Mouse (Mus musculus) liver, embryonic 14.5 days (tissue): ENCODE results near the gene Sec22a. TPM values are rescaled to one million over a fixed set of nuclear protein-coding genes. Genes with fewer than 3 reads are reported as not detected.

ENCODE experiments used
- ATAC-seq: fragments of 200-750 bp; cut with Nextera tagmentation; 2 replicates; pipeline ENCODE4 v1.8.0; 2017; ENCODE audit warnings: moderate number of reproducible peaks, mild to moderate bottlenecking, moderate library complexity; ENCODE audit not compliant: insufficient read depth
- DNase-seq, 3 experiments: peaks; one replicate each; pipeline ENCODE4 v3.0.0-alpha.2; 2012 to 2013; ENCODE audit warnings: low read depth in 3 of 3, low spot score in 3 of 3
- H3K27ac ChIP-seq: fragments of 300-500 bp; sonication (generic); 2 replicates; pipeline ENCODE4 v1.5.1; 2014; ENCODE audit warnings: moderate library complexity, mild to moderate bottlenecking, control low read depth, inconsistent platforms
- H3K27me3 ChIP-seq: fragments of 300-500 bp; sonication (generic); 2 replicates; pipeline ENCODE4 v1.6.1; 2014; ENCODE audit warnings: mild to moderate bottlenecking, low read length, moderate library complexity; ENCODE audit not compliant: control insufficient read depth, insufficient read depth
- H3K36me3 ChIP-seq: fragments of 300-500 bp; sonication (generic); replicated peaks from 2 replicates; pipeline ENCODE4 v1.6.1; 2014; ENCODE audit warnings: low read depth; ENCODE audit not compliant: control insufficient read depth, insufficient read depth
- H3K4me1 ChIP-seq, 2 experiments: fragments of 200-500 bp in 1 of 2; fragments of 300-500 bp in 1 of 2; sonication (generic) in 1 of 2; replicated peaks; 2 replicates each; pipeline ENCODE4 v1.6.1; 2012 to 2014; ENCODE audit warnings: antibody characterized with exemption in 1 of 2, inconsistent platforms in 1 of 2, low read length in 1 of 2; ENCODE audit not compliant: control insufficient read depth in 2 of 2, insufficient read depth in 2 of 2
- H3K4me2 ChIP-seq: fragments of 300-500 bp; sonication (generic); 2 replicates; pipeline ENCODE4 v1.6.1; 2014; ENCODE audit warnings: low read depth, mild to moderate bottlenecking, control low read depth, moderate library complexity
- H3K4me3 ChIP-seq, 2 experiments: fragments of 200-500 bp in 1 of 2; fragments of 300-500 bp in 1 of 2; sonication (generic) in 1 of 2; 2 replicates each; pipeline ENCODE4 v1.5.1; 2012 to 2014; ENCODE audit warnings: low read depth in 2 of 2, low read length in 2 of 2, mild to moderate bottlenecking in 2 of 2, control low read depth in 1 of 2, inconsistent platforms in 1 of 2, moderate library complexity in 1 of 2; ENCODE audit not compliant: insufficient read depth in 1 of 2
- H3K9ac ChIP-seq: fragments of 300-500 bp; sonication (generic); replicated peaks from 2 replicates; pipeline ENCODE4 v1.6.1; 2014; ENCODE audit warnings: mild to moderate bottlenecking, control low read depth, moderate library complexity
- H3K9me3 ChIP-seq: fragments of 300-500 bp; sonication (generic); 2 replicates; pipeline ENCODE4 v1.6.1; 2016; ENCODE audit warnings: low read length, mixed read lengths; ENCODE audit not compliant: control insufficient read depth
- CTCF ChIP-seq: IDR thresholded peaks from 2 replicates; pipeline ENCODE4 v1.5.1; 2016; ENCODE audit warnings: antibody characterized with exemption, low read depth, control low read depth
- EP300 ChIP-seq: IDR thresholded peaks from 2 replicates; pipeline ENCODE4 v1.6.1; 2016; ENCODE audit warnings: antibody characterized with exemption, low read depth
- WGBS: fragments of 180-500 bp; shearing (Covaris S2); extraction: QIAGEN DNeasy Blood & Tissue Kit; methylation state at CpG from one replicate; pipeline ENCODE4 v1.1.7; 2014; ENCODE audit not compliant: insufficient replicate concordance; 5-methylcytosine and 5-hydroxymethylcytosine counted together
- polyA plus RNA-seq, 2 experiments: library from polyadenylated mRNA; depleted of rRNA in 1 of 2; stranded (reverse) in 1 of 2; unstranded in 1 of 2; fragments of >200 nt; fragmentation: Nextera tagmentation in 1 of 2; extraction: Ambion mirVana in 1 of 2; gene quantifications; 2 replicates each; pipeline versions ENCODE4 v1.2.1 to v1.2.3; 2012 to 2014

Sec22a gene
- polyA plus RNA-seq, 2 experiments, result 2.7 to 11.9 TPM

GRCm38 (mm10) chr16:35403891-35404290, 40.2 kb upstream of the Sec22a start:
- Histone ChIP-seq H3K36me3 (no peaks in the 10 kb centered on the region), H3K4me1 (no peaks in the 10 kb centered on the region), H3K27me3 (no peaks in the 10 kb centered on the region), H3K4me2 (no peak overlapping the region), H3K27ac (no peak overlapping the region), H3K9me3 (no peaks in the 10 kb centered on the region), H3K9ac (no peak overlapping the region), H3K4me3 (no peak overlapping the region)
- ATAC-seq (no peak), DNase-seq (no peak)
- TF ChIP-seq EP300 (no peak), CTCF (no peak)
- 83% methylated on average over 8 of the region's 8 CpGs for WGBS

DNA sequence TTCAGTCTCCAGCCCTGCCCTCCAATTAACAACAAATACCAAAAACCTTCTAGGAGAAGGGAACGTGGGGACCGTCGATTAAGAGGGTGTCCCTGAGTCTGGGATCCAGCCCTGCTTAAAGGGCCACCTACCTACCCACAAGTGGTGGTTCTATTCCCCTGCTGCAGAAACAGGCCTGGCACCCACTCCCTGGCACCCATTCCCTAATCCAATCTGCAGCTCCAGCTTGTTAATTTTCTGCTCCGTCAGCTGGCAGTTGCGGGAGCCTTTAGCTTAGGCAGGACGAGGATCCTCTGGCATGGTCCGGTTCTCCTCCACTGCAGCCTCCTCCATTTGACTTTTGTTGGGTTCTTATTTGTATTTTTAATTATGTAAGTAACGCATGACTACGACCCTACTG, 39.6 kb upstream of the Sec22a start:
- H3K27ac ChIP-seq, result no peak overlapping the region
- H3K36me3 ChIP-seq, result no peaks in the 10 kb centered on the region
- no peak overlapping the region for H3K4me2 ChIP-seq
- no peaks in the 10 kb centered on the region for H3K27me3 ChIP-seq
- no peak overlapping the region for H3K9ac ChIP-seq
- WGBS, result 86% methylated on average over 9 of the region's 9 CpGs
- H3K4me1 ChIP-seq, result no peaks in the 10 kb centered on the region
- no peak overlapping the region for H3K4me3 ChIP-seq
- H3K9me3 ChIP-seq, result no peaks in the 10 kb centered on the region
- DNase-seq, result no peak
- no peak for ATAC-seq
- TF ChIP-seq CTCF, result no peak

DNA sequence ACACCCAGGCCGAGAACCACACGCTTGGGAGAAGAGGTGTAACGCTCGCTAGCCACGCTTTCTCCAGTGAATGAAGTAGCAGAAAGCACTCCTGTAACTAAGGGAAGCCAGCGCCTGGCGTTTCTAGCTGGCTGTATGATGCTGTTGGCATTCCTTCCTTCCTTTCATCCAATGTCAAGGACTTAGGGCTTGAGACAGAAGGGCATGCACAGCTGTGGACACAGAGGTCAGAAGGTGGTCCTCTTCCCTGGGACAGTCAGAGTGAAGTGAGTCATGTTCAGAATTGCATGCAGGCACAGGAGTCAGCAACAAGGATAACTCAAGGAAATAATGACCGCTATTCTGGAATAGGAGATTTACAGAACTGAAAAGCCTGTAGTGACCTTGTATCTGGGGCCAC, 29.1 kb upstream of the Sec22a start:
- no peaks in the 10 kb centered on the region for H3K9me3 ChIP-seq
- H3K27ac ChIP-seq, result no peak overlapping the region
- TF ChIP-seq EP300 (no peak), CTCF (no peak)
- DNase-seq, result no peak
- H3K4me3 ChIP-seq, result no peak overlapping the region
- no peaks in the 10 kb centered on the region for H3K27me3 ChIP-seq
- H3K4me1 ChIP-seq, result no peaks in the 10 kb centered on the region
- no peak for ATAC-seq
- WGBS, result 68% methylated on average over 8 of the region's 8 CpGs
- no peak overlapping the region for H3K9ac ChIP-seq
- no peak overlapping the region for H3K4me2 ChIP-seq
- no peaks in the 10 kb centered on the region for H3K36me3 ChIP-seq

DNA sequence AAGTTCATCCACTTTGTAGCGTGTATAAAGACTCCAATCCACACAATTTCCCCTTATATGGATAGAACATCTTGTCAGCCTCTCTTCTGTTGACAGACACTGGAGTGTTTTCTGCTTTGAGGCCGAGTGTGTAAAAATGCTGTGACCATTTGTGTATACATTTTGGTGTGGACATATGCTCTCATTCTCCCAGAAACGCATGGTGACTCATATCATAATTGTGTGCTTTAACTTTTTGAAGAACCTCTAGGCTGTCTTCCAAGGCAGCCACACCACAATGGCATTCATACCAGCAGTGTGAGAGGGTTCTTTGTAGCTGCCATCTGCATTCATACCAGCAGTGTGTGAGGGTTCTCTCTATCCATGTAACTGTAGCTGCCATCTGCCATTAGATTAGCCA, 21.9 kb upstream of the Sec22a start:
- TF ChIP-seq CTCF (no peak), EP300 (no peak)
- no peaks in the 10 kb centered on the region for H3K4me1 ChIP-seq
- H3K4me2 ChIP-seq, result no peak overlapping the region
- no peaks in the 10 kb centered on the region for H3K9me3 ChIP-seq
- H3K27ac ChIP-seq, result no peak overlapping the region
- 58% methylated on average over 3 of the region's 3 CpGs for WGBS
- H3K36me3 ChIP-seq, result no peaks in the 10 kb centered on the region
- H3K4me3 ChIP-seq, result no peak overlapping the region
- H3K27me3 ChIP-seq, result no peaks in the 10 kb centered on the region
- DNase-seq (no peak), ATAC-seq (no peak)
- no peak overlapping the region for H3K9ac ChIP-seq

GRCm38 (mm10) chr16:35380048-35380447, 16.3 kb upstream of the Sec22a start:
- Histone ChIP-seq H3K4me3 (no peak overlapping the region), H3K4me1 (no peaks in the 10 kb centered on the region), H3K27ac (no peak overlapping the region), H3K27me3 (no peaks in the 10 kb centered on the region), H3K4me2 (no peak overlapping the region), H3K9me3 (no peaks in the 10 kb centered on the region), H3K36me3 (no peaks in the 10 kb centered on the region), H3K9ac (no peak overlapping the region)
- DNase-seq (no peak), ATAC-seq (no peak)
- WGBS, result 63% methylated on average over 9 of the region's 9 CpGs
- TF ChIP-seq EP300 (no peak), CTCF (no peak)

GRCm38 (mm10) chr16:35379344-35379743, 15.6 kb upstream of the Sec22a start:
- DNase-seq (no peak), ATAC-seq (no peak)
- H3K4me2 ChIP-seq, result no peak overlapping the region
- 54% methylated on average over 3 of the region's 3 CpGs for WGBS
- H3K36me3 ChIP-seq, result no peaks in the 10 kb centered on the region
- H3K27me3 ChIP-seq, result no peaks in the 10 kb centered on the region
- no peak overlapping the region for H3K4me3 ChIP-seq
- H3K4me1 ChIP-seq, result no peaks in the 10 kb centered on the region
- no peaks in the 10 kb centered on the region for H3K9me3 ChIP-seq
- no peak for TF ChIP-seq EP300
- peak; percentile 18; the same call in 1 of the 2 replicates for TF ChIP-seq CTCF
- no peak overlapping the region for H3K27ac ChIP-seq
- no peak overlapping the region for H3K9ac ChIP-seq
